Comparison of ENCODE assay signal across 15 mouse cellular contexts in the genomic region with DNA sequence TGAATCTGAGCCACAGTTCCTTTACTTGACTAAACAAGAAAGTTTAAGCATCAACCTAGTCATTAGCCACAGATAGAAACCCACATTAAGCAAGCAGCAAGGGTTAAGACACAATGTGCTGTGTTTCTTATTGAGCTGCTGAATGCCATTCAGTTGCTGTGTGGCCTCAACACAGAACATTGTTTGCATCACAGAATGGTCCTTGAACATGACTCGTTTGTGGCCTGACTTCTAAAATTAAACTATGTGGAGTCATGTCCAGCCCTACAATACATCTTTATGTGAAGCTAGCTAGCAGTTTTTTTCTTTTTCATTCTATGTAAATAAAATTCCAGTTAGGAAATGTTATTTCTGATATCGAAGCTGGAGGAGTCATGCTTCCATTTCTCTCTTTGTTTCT.
"Had no signal": no experiment of that assay in that cellular context is flagged by ENCODE, and none has a peak within 500 bp of the region (broad histone marks: within the 10 kb centered on the region; RNA-seq: fewer than 3 reads in every experiment).

No protein-coding gene starts in this region.

- H3K4me2 ChIP-seq: intestine, embryonic 15.5 days; limb, embryonic 13.5 days; liver, embryonic 13.5 days; midbrain, embryonic 12.5 days; neural tube, embryonic 13.5 days; stomach, embryonic 15.5 days had no signal

- ATAC-seq: intestine, embryonic 15.5 days; midbrain, embryonic 16.5 days had no signal

- H3K9ac ChIP-seq: intestine, embryonic 15.5 days; limb, embryonic 13.5 days; liver, embryonic 13.5 days; midbrain, embryonic 12.5 days; neural tube, embryonic 13.5 days; stomach, embryonic 15.5 days had no signal

- DNase-seq: kidney, adult 9 months; kidney, postnatal 25 days; layer of hippocampus, adult 9-11 months; layer of hippocampus, postnatal 36 days; liver, embryonic 13.5 days; lung, adult 18-20 months; right cerebral cortex, postnatal 14 days; thymus, adult 2 months; thymus, postnatal 25 days had no signal

- H3K36me3 ChIP-seq: intestine, embryonic 15.5 days; limb, embryonic 13.5 days; liver, embryonic 13.5 days; midbrain, embryonic 12.5 days; neural tube, embryonic 13.5 days; stomach, embryonic 15.5 days had no signal

- H3K27me3 ChIP-seq: intestine, embryonic 15.5 days; limb, embryonic 13.5 days; liver, embryonic 13.5 days; midbrain, embryonic 12.5 days; neural tube, embryonic 13.5 days; stomach, embryonic 15.5 days had no signal

- H3K4me3 ChIP-seq: intestine, embryonic 15.5 days; limb, embryonic 13.5 days; liver, embryonic 13.5 days; midbrain, embryonic 12.5 days; neural tube, embryonic 13.5 days; stomach, embryonic 15.5 days had no signal

- H3K4me1 ChIP-seq: intestine, embryonic 15.5 days; limb, embryonic 13.5 days; midbrain, embryonic 12.5 days; stomach, embryonic 15.5 days had no signal

- H3K9me3 ChIP-seq: intestine, embryonic 15.5 days; limb, embryonic 13.5 days; liver, embryonic 13.5 days; midbrain, embryonic 12.5 days; neural tube, embryonic 13.5 days; stomach, embryonic 15.5 days had no signal

- H3K27ac ChIP-seq: intestine, embryonic 15.5 days; limb, embryonic 13.5 days; liver, embryonic 13.5 days; midbrain, embryonic 12.5 days; neural tube, embryonic 13.5 days; stomach, embryonic 15.5 days had no signal
